Mouse (Mus musculus): ENCODE measurements around the gene Traf4. TPM values are rescaled to one million over a fixed set of nuclear protein-coding genes. Genes with fewer than 3 reads are reported as not detected.

Traf4 gene
- polyA plus RNA-seq, 1 experiment, result 47.5 TPM

DNA sequence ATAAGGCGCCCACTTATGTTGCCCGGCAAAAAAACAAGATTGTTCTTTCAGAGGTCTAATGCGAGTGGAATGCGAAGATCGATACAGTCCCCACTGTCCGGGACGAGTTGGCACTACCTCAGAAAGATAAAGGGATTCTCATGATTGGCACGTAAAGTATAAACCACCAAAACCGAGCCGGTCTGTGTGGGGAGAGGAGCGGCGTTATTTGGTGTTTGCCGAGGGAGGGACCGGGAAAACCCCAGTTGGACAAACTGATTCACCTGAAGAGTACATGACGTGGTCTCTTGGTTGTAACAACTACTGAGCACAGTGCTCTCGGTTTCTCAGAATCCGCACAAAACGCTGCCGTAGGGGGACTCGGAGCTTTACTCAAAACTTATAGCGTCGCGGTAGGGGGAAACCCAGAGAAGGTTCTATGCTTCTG lies 11.5 kb upstream of the Traf4 start:
- peak overlapping the region; percentile 95 for H3K4me3 ChIP-seq (ENCODE audit: insufficient read depth, low read depth, low read length)
- H3K27ac ChIP-seq (replicated peaks; ENCODE audit: low read depth, low read length), result peak overlapping the region; percentile 44
- peaks cover 4% of the 10 kb centered on the region; the same call in 1 of the 2 replicates for H3K4me1 ChIP-seq (ENCODE audit: control insufficient read depth, insufficient read depth, insufficient read length, low read length)

GRCm38 (mm10) chr11:78176402-78176862 lies 11.0 kb upstream of the Traf4 start, which contains the start of the genes Nek8 and Tlcd1:
TSS of gene Nek8 (minus strand) at chr11:78176675.
TSS of gene Tlcd1 (plus strand) at chr11:78176711.
- H3K4me1 ChIP-seq (ENCODE audit: control insufficient read depth, insufficient read depth, insufficient read length, low read length), result peaks cover 4% of the 10 kb centered on the region; the same call in 1 of the 2 replicates
- peak within 1 kb of the TSS; percentile 91 for H3K27ac ChIP-seq (replicated peaks; ENCODE audit: low read depth, low read length)
- peak within 1 kb of the TSS; percentile 95 for H3K4me3 ChIP-seq (ENCODE audit: insufficient read depth, low read depth, low read length)

- H3K27ac ChIP-seq (replicated peaks; ENCODE audit: low read depth, low read length), result peak overlapping the region; percentile 11
- peaks cover 4% of the 10 kb centered on the region; the same call in 1 of the 2 replicates for H3K4me1 ChIP-seq (ENCODE audit: control insufficient read depth, insufficient read depth, insufficient read length, low read length)
- peak overlapping the region; percentile 95 for H3K4me3 ChIP-seq (ENCODE audit: insufficient read depth, low read depth, low read length)
Measured at GRCm38 (mm10) chr11:78175771-78176401, 10.5 kb upstream of the Traf4 start.

GRCm38 (mm10) chr11:78174506-78174905 lies 9.1 kb upstream of the Traf4 start:
- H3K27ac ChIP-seq (replicated peaks; ENCODE audit: low read depth, low read length), result no peak overlapping the region
- H3K4me3 ChIP-seq (ENCODE audit: insufficient read depth, low read depth, low read length), result no peak overlapping the region
- H3K4me1 ChIP-seq (ENCODE audit: control insufficient read depth, insufficient read depth, insufficient read length, low read length), result peaks cover 4% of the 10 kb centered on the region; the same call in 1 of the 2 replicates

DNA sequence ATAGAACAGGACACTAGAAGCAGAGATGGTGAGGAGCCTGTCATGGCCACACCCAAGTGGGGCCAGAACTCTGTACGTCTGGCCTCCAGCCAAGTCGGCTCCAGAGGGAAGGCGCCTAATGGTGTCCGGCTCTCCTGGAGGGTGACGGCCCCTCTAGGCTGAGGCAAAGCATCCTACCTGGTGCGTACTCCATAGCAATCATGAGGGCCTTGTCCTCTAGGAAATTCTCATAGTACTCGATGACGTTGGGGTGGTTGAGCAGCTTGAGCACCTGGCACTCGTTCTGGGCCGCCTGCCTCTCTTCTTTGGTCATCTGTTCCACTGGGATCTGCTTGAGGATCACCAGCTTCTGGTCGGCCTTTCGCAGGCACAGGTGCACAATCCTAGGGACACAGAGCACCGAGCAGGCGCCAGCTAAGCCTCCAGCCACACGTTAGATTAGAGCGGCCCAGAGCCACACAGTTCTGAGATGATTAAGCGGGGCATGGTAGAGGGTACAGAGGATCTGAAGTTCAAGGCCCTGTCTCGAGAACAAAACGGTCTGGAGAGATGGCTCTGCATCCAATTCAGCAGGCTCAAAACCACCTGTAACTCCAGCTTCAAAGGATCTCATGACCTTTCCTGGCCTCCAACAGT lies 7.5 kb upstream of the Traf4 start:
- Histone ChIP-seq H3K27ac (replicated peaks; ENCODE audit: low read depth, low read length) (no peak overlapping the region), H3K4me1 (ENCODE audit: control insufficient read depth, insufficient read depth, insufficient read length, low read length) (no peaks in the 10 kb centered on the region), H3K4me3 (ENCODE audit: insufficient read depth, low read depth, low read length) (no peak overlapping the region)

GRCm38 (mm10) chr11:78172034-78172747 lies 6.8 kb upstream of the Traf4 start:
- H3K4me3 ChIP-seq (ENCODE audit: insufficient read depth, low read depth, low read length), result no peak overlapping the region
- no peak overlapping the region for H3K27ac ChIP-seq (replicated peaks; ENCODE audit: low read depth, low read length)
- H3K4me1 ChIP-seq (ENCODE audit: control insufficient read depth, insufficient read depth, insufficient read length, low read length), result no peaks in the 10 kb centered on the region

GRCm38 (mm10) chr11:78171328-78171727 lies 5.9 kb upstream of the Traf4 start:
- H3K27ac ChIP-seq (replicated peaks; ENCODE audit: low read depth, low read length), result no peak overlapping the region
- no peaks in the 10 kb centered on the region for H3K4me1 ChIP-seq (ENCODE audit: control insufficient read depth, insufficient read depth, insufficient read length, low read length)
- H3K4me3 ChIP-seq (ENCODE audit: insufficient read depth, low read depth, low read length), result no peak overlapping the region

DNA sequence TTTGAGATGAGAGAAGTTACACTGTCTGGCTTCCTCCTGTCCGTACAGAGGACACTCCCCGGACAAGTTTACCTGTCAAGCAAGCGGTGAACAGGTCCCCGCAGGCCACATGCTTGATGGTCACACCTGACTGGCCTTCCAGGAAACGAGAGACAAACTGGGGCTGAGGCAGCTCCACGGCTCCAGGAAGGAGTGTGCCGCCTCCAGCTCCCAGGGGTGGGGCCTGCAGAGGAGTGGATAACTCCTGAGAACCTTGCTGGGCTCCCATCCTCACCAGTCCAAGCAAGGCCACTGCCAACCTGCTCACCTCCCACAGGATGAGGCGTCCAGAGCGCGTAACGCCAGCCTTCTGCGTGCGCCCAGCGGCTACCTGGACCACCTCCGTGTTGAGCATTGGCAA lies 4.9 kb upstream of the Traf4 start:
- peaks cover 5% of the 10 kb centered on the region; the same call in 1 of the 2 replicates for H3K4me1 ChIP-seq (ENCODE audit: control insufficient read depth, insufficient read depth, insufficient read length, low read length)
- H3K27ac ChIP-seq (replicated peaks; ENCODE audit: low read depth, low read length), result no peak overlapping the region
- H3K4me3 ChIP-seq (ENCODE audit: insufficient read depth, low read depth, low read length), result no peak overlapping the region

GRCm38 (mm10) chr11:78168541-78169468 lies 3.4 kb upstream of the Traf4 start:
- no peak overlapping the region for H3K4me3 ChIP-seq (ENCODE audit: insufficient read depth, low read depth, low read length)
- no peak overlapping the region for H3K27ac ChIP-seq (replicated peaks; ENCODE audit: low read depth, low read length)
- peaks cover 5% of the 10 kb centered on the region; the same call in 1 of the 2 replicates for H3K4me1 ChIP-seq (ENCODE audit: control insufficient read depth, insufficient read depth, insufficient read length, low read length)

DNA sequence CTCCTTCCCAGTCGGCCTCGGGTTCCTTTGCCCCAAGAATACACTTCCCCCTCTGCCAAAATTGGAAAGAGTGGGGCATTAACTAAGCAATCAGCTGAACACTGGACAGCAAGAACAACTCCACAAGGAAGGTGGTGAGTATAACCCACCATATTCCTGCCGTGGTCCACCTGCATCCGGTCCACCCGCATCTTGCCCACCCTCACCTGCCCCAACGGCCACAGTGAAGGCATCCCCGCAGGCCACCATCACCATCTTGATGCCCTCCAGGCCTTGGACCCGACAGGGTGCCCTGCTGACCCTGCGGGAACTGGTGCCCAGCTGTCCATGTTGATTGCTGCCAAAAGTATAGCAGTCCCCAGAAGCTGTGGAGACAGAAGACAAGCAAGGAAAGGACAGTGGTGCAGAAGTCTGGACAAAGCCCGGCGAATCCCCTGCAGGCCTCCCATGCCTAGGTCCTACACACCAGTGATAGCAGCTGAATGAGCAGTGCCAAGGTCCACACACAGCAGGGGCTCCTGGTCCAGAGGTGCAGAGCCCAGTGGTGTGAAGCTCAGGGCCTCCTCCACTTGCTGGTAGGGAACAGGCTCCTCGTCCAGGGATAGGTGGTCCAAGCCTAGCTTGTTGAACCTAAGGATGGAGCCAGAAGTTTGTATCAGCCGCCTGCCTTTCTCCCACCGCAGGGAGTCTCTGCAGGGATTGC lies 2.0 kb upstream of the Traf4 start:
- Histone ChIP-seq H3K4me3 (ENCODE audit: insufficient read depth, low read depth, low read length) (no peak overlapping the region), H3K27ac (replicated peaks; ENCODE audit: low read depth, low read length) (no peak overlapping the region), H3K4me1 (ENCODE audit: control insufficient read depth, insufficient read depth, insufficient read length, low read length) (peaks cover 13% of the 10 kb centered on the region)

DNA sequence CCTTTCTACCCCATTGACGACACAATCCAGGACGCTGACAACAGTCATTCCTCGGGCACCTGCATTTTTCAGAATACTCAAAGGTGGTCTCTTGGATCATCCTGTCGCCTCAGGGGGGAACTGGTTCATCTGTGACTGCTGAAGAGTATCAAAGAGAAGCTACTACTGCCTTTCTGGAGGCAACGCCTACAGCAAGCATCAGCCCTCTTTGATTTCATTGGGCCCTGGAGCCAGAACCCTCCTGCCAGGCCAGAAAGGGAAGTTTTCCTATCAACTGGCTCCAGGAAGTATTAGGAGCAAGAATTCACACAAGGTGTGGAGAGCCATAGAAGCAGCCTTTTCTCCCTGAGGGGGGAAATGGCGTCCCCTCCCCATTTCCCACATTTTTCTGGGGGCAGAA lies 1.3 kb upstream of the Traf4 start:
- H3K4me3 ChIP-seq (ENCODE audit: insufficient read depth, low read depth, low read length), result no peak overlapping the region
- H3K4me1 ChIP-seq (ENCODE audit: control insufficient read depth, insufficient read depth, insufficient read length, low read length), result peaks cover 18% of the 10 kb centered on the region
- H3K27ac ChIP-seq (replicated peaks; ENCODE audit: low read depth, low read length), result no peak overlapping the region

DNA sequence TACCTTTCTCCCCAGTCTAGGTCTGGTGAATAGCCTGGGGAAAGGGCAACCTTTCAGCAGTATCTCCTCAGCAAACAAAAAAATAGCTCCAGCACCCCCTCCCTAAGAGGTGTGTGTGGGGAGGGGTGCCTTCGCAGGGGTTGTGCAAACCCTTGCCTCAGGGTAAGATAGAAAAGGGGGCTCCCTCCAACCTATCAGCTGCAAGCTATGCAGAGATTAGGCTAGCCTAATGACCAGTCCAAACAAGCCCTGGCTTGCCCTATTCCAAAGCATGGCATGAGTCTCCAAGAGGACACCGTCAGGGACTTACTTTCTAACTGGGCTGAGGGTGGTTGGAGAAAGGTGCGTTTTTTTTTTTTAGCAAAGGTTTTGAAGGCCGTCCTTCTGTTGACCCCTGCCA lies 772 bp upstream of the Traf4 start:
- H3K4me3 ChIP-seq (ENCODE audit: insufficient read depth, low read depth, low read length), result peak overlapping the region; percentile 69
- peaks cover 18% of the 10 kb centered on the region for H3K4me1 ChIP-seq (ENCODE audit: control insufficient read depth, insufficient read depth, insufficient read length, low read length)
- H3K27ac ChIP-seq (replicated peaks; ENCODE audit: low read depth, low read length), result peak overlapping the region; percentile 76

DNA sequence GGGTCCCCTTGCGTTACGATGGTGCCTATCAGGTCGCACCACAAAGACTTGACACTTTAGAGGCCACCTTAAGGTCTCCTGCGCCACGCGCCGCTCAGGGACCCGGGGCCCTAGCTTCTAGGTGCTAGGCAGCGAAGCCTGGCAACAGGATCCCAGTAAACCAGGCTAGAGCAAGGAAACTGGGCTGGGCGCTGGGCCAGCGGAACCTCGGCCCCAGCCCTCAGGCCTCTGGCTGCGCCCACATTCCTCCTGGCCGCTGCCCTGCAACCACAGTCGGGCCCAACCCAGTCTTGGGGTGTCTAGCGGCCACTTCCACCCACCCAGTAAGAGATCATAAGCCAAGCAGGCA lies 346 bp upstream of the Traf4 start:
- Histone ChIP-seq H3K27ac (replicated peaks; ENCODE audit: low read depth, low read length) (peak overlapping the region; percentile 76), H3K4me3 (ENCODE audit: insufficient read depth, low read depth, low read length) (peak overlapping the region; percentile 69), H3K4me1 (ENCODE audit: control insufficient read depth, insufficient read depth, insufficient read length, low read length) (peaks cover 18% of the 10 kb centered on the region)

GRCm38 (mm10) chr11:78164604-78164923 lies 825 bp downstream of the Traf4 start:
- H3K4me1 ChIP-seq (ENCODE audit: control insufficient read depth, insufficient read depth, insufficient read length, low read length), result peaks cover 22% of the 10 kb centered on the region
- H3K4me3 ChIP-seq (ENCODE audit: insufficient read depth, low read depth, low read length), result peak overlapping the region; percentile 93
- H3K27ac ChIP-seq (replicated peaks; ENCODE audit: low read depth, low read length), result peak overlapping the region; percentile 85

All from brown adipose tissue, adult 24 weeks (tissue).